Mouse (Mus musculus) forebrain, embryonic 11.5 days (tissue): ENCODE measurements around the gene Uhrf1. TPM values are rescaled to one million over a fixed set of nuclear protein-coding genes. Genes with fewer than 3 reads are reported as not detected.
A peak's percentile ranks its signal among the peaks of the same experiment; 100 is the strongest.

Experiments
- ATAC-seq: fragments of 200-750 bp; cut with Nextera tagmentation; replicated peaks from 2 replicates; pipeline ENCODE4 v1.8.0; 2017; ENCODE audit warnings: moderate TSS enrichment; ENCODE audit not compliant: low FRiP score
- DNase-seq: peaks from one replicate; pipeline ENCODE4 v3.0.0-alpha.2; 2017; ENCODE audit warnings: low spot score
- H3K27ac ChIP-seq: fragments of 300-500 bp; sonication (generic); 2 replicates; pipeline ENCODE4 v1.5.1; 2014; ENCODE audit warnings: low read depth, low read length
- H3K27me3 ChIP-seq: fragments of 300-500 bp; sonication (generic); 2 replicates; pipeline ENCODE4 v1.6.1; 2014; ENCODE audit warnings: mild to moderate bottlenecking, low read length, mixed read lengths; ENCODE audit not compliant: control insufficient read depth, insufficient read depth
- H3K36me3 ChIP-seq: fragments of 300-500 bp; sonication (generic); 2 replicates; pipeline ENCODE4 v1.6.1; 2014; ENCODE audit warnings: mild to moderate bottlenecking, low read length, moderate library complexity, mixed read lengths; ENCODE audit not compliant: control insufficient read depth, insufficient read depth
- H3K4me1 ChIP-seq: fragments of 300-500 bp; sonication (generic); replicated peaks from 2 replicates; pipeline ENCODE4 v1.6.1; 2014; ENCODE audit warnings: low read length, mixed read lengths; ENCODE audit not compliant: control insufficient read depth, insufficient read depth
- H3K4me2 ChIP-seq: fragments of 300-500 bp; sonication (generic); 2 replicates; pipeline ENCODE4 v1.6.1; 2014; ENCODE audit warnings: low read depth, mild to moderate bottlenecking, low read length, moderate library complexity, mixed read lengths; ENCODE audit not compliant: severe bottlenecking
- H3K4me3 ChIP-seq: fragments of 300-500 bp; sonication (generic); 2 replicates; pipeline ENCODE4 v1.5.1; 2014; ENCODE audit warnings: low read depth, low read length
- H3K9ac ChIP-seq: fragments of 300-500 bp; sonication (generic); 2 replicates; pipeline ENCODE4 v1.6.1; 2014; ENCODE audit warnings: low read length
- H3K9me3 ChIP-seq: fragments of 300-500 bp; sonication (generic); 2 replicates; pipeline ENCODE4 v1.6.1; 2016; ENCODE audit warnings: low read length, mixed read lengths; ENCODE audit not compliant: control insufficient read depth
- WGBS: fragments of 180-500 bp; shearing (Covaris S2); extraction: QIAGEN DNeasy Blood & Tissue Kit; methylation state at CpG from one replicate; pipeline ENCODE4 v1.1.7; 2014; 5-methylcytosine and 5-hydroxymethylcytosine counted together
- polyA plus RNA-seq: library from polyadenylated mRNA; unstranded; fragments of >200 nt; fragmentation: Nextera tagmentation; extraction: Ambion mirVana; gene quantifications from 2 replicates; pipeline ENCODE4 v1.2.1, GENCODE M21; 2014

Uhrf1 gene
- polyA plus RNA-seq, 1 experiment from 2014 or later, result 223 TPM

GRCm38 (mm10) chr17:56259301-56260037 lies 43.7 kb upstream of the Uhrf1 start:
- Histone ChIP-seq H3K4me2 (no peak overlapping the region), H3K27me3 (no peaks in the 10 kb centered on the region), H3K27ac (no peak overlapping the region), H3K4me3 (no peak overlapping the region), H3K36me3 (peaks cover 2% of the 10 kb centered on the region; the same call in 1 of the 2 replicates), H3K9me3 (no peaks in the 10 kb centered on the region), H3K4me1 (peaks cover 5% of the 10 kb centered on the region; the same call in 1 of the 2 replicates), H3K9ac (no peak overlapping the region)
- ATAC-seq (no peak), DNase-seq (no peak)
- WGBS, result 83% methylated on average over 10 of the region's 10 CpGs

- Histone ChIP-seq H3K9me3 (no peaks in the 10 kb centered on the region), H3K4me1 (peaks cover 3% of the 10 kb centered on the region; the same call in 1 of the 2 replicates), H3K4me3 (no peak overlapping the region), H3K27me3 (no peaks in the 10 kb centered on the region), H3K27ac (no peak overlapping the region), H3K9ac (no peak overlapping the region), H3K4me2 (no peak overlapping the region), H3K36me3 (peaks cover 2% of the 10 kb centered on the region; the same call in 1 of the 2 replicates)
- ATAC-seq (no peak), DNase-seq (no peak)
- WGBS, result 81% methylated on average over 3 of the region's 3 CpGs
Measured at GRCm38 (mm10) chr17:56261166-56261565, 42.0 kb upstream of the Uhrf1 start.

GRCm38 (mm10) chr17:56262645-56263094 lies 40.5 kb upstream of the Uhrf1 start:
- Histone ChIP-seq H3K36me3 (peaks cover 2% of the 10 kb centered on the region; the same call in 1 of the 2 replicates), H3K4me1 (no peaks in the 10 kb centered on the region; the same call in 1 of the 2 replicates), H3K27ac (no peak overlapping the region), H3K9ac (no peak overlapping the region), H3K27me3 (no peaks in the 10 kb centered on the region), H3K4me3 (no peak overlapping the region), H3K9me3 (no peaks in the 10 kb centered on the region), H3K4me2 (no peak overlapping the region)
- 87% methylated on average over 3 of the region's 3 CpGs for WGBS
- ATAC-seq (no peak), DNase-seq (no peak)

- H3K9ac ChIP-seq, result no peak overlapping the region
- DNase-seq (peak; percentile 84), ATAC-seq (peak; percentile 62)
- H3K36me3 ChIP-seq, result peaks cover 2% of the 10 kb centered on the region; the same call in 1 of the 2 replicates
- H3K4me2 ChIP-seq, result no peak overlapping the region
- H3K9me3 ChIP-seq, result no peaks in the 10 kb centered on the region
- no peaks in the 10 kb centered on the region for H3K27me3 ChIP-seq
- H3K27ac ChIP-seq, result no peak overlapping the region
- H3K4me3 ChIP-seq, result no peak overlapping the region
- no peaks in the 10 kb centered on the region for H3K4me1 ChIP-seq
- 26% methylated on average over 8 of the region's 8 CpGs for WGBS
Measured at GRCm38 (mm10) chr17:56264020-56264419, 39.1 kb upstream of the Uhrf1 start.

GRCm38 (mm10) chr17:56265011-56265410 lies 38.1 kb upstream of the Uhrf1 start:
- 94% methylated on average over 4 of the region's 4 CpGs for whole genome bisulfite sequencing
- ATAC-seq, result no peak
- H3K27me3 ChIP-seq, result no peaks in the 10 kb centered on the region

GRCm38 (mm10) chr17:56265869-56266268 lies 37.3 kb upstream of the Uhrf1 start:
- H3K4me2 ChIP-seq, result no peak overlapping the region

More at GRCm38 (mm10) chr17:56265011-56265410, 38.1 kb upstream of the Uhrf1 start:
- Histone ChIP-seq H3K9ac (no peak overlapping the region), H3K4me1 (no peaks in the 10 kb centered on the region), H3K9me3 (no peaks in the 10 kb centered on the region), H3K36me3 (peaks cover 2% of the 10 kb centered on the region; the same call in 1 of the 2 replicates), H3K4me2 (no peak overlapping the region), H3K27ac (no peak overlapping the region), H3K4me3 (no peak overlapping the region)
- DNase-seq, result no peak

GRCm38 (mm10) chr17:56266271-56266670 lies 36.9 kb upstream of the Uhrf1 start:
- no peaks in the 10 kb centered on the region for H3K4me1 ChIP-seq
- no peak for ATAC-seq
- WGBS, result 68% methylated on average over 3 of the region's 3 CpGs

More at GRCm38 (mm10) chr17:56265869-56266268, 37.3 kb upstream of the Uhrf1 start:
- peaks cover 2% of the 10 kb centered on the region; the same call in 1 of the 2 replicates for H3K36me3 ChIP-seq
- no peak for DNase-seq
- no peak overlapping the region for H3K27ac ChIP-seq
- no peaks in the 10 kb centered on the region for H3K9me3 ChIP-seq
- ATAC-seq, result no peak
- H3K4me1 ChIP-seq, result no peaks in the 10 kb centered on the region
- no peaks in the 10 kb centered on the region for H3K27me3 ChIP-seq
- WGBS, result 93% methylated on average over 3 of the region's 3 CpGs
- no peak overlapping the region for H3K4me3 ChIP-seq
- H3K9ac ChIP-seq, result no peak overlapping the region

GRCm38 (mm10) chr17:56269153-56269630 lies 33.9 kb upstream of the Uhrf1 start:
- DNase-seq, result no peak
- WGBS, result 26% methylated on average over 12 of the region's 12 CpGs
- Histone ChIP-seq H3K9ac (peak overlapping the region; percentile 46), H3K36me3 (no peaks in the 10 kb centered on the region), H3K4me2 (peak overlapping the region; percentile 55), H3K27me3 (no peaks in the 10 kb centered on the region), H3K4me1 (no peaks in the 10 kb centered on the region), H3K9me3 (no peaks in the 10 kb centered on the region), H3K4me3 (peak overlapping the region; percentile 27), H3K27ac (no peak overlapping the region)
- peak; percentile 85 for ATAC-seq

More at GRCm38 (mm10) chr17:56266271-56266670, 36.9 kb upstream of the Uhrf1 start:
- H3K9me3 ChIP-seq, result no peaks in the 10 kb centered on the region
- H3K4me2 ChIP-seq, result no peak overlapping the region
- no peaks in the 10 kb centered on the region for H3K27me3 ChIP-seq
- no peak overlapping the region for H3K27ac ChIP-seq
- H3K4me3 ChIP-seq, result no peak overlapping the region
- H3K36me3 ChIP-seq, result no peaks in the 10 kb centered on the region
- H3K9ac ChIP-seq, result no peak overlapping the region
- DNase-seq, result no peak
